Mouse (Mus musculus) adrenal gland, postnatal 25 days (tissue): ENCODE measurements around the gene Dpf3. TPM values are rescaled to one million over a fixed set of nuclear protein-coding genes. Genes with fewer than 3 reads are reported as not detected.
A peak's percentile ranks its signal among the peaks of the same experiment; 100 is the strongest.

ENCODE experiments used
- DNase-seq: peaks from one replicate; pipeline ENCODE4 v3.0.0; 2021; ENCODE audit warnings: mixed read lengths
- total RNA-seq: library from RNA; stranded (reverse); gene quantifications from 2 replicates; pipeline ENCODE4 v1.2.3, GENCODE M21; 2021

The Dpf3 gene
- total RNA-seq, 1 experiment from 2014 or later, result 11.3 TPM

DNA sequence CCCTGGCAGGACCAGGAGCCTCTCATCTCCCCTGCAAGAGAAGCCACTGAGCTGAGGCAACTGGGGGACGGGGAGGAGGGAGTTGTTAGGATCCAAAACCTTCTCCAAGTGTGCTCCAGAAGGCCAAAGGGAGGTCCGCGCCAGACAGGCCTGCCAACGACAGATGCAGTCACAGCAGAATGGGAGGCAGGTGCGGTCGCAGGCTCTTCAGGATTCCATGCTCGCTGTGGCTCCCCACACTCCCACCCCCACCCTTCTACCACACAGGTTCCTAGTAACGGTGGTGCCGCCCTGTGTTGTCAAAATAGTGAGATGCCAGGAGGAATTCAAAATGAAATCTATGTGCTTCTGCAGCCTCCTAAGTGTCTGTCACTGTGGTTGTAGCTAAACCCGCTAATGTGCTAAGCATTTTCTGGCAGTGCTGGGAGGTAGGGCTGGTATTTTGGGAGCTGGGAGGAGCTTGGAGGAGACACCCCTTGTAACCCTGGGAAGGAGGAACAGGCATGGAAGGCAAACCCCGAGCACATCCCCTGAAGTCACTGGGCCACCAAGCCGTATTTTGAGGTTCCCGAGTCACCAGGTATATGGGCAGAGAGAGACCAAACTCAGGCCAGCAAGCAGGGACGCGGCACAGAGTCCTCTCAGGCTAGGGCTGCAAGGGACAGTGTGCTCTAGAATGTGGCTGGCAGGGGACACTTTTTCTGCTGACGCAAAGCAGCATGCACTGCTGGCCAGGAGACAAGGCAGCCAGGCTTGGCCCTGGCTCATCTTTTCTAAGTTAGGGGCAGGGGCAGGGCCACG, 75.6 kb downstream of the Dpf3 start:
- peak; percentile 27 for DNase-seq

DNA sequence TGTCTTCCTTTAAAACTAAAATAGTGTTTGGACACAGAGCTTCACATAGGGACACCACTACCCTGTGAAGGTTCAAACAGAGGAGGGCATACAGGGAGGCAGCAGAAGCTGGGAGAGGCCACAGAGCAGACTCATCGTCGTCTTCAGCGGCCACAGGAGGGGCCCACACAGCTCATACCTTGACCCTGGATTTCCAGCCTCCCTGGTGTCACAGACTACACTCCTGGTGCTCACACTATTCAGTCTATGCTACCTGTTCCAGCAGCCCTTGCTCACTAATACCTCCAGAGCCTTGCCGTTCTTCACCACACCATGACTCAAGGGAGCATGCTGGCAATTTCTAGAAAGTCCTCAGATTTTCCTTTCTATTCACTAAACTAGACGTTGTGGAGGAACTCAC, 76.5 kb downstream of the Dpf3 start:
- no peak for DNase-seq

DNA sequence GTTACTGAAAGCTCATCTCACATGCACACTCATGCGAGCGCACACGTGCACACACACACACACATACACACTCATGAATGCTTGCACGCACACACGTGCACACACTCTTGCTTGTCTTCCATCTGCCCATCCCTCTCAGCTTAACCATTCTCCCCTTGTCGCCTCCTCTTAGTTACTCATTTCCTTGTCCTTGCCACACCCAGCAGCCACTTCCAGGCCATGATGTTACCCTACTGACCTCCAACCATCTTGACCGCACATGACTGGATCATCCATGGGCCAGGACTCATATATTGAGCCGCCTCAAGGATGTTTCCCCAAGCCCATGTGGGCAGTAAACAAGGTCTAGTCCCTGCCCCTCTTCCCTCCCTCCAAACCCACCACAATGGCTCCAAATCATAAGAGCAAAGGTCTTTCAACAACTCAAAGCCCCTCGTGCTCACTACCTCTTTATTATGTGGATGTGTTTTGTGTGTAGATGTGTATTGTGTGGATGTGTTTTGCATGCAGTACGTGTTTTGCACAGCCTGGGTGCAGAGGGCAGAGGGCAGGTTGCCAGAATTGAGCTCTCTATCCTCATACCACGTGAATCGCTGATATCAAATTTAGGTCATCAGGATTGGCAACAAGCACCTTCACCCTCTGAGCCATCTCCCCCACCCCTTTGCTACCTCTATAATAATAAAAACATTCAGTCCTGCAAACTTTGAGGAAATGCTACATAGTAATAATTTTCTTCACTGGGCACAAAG, 82.0 kb downstream of the Dpf3 start:
- no peak for DNase-seq

DNA sequence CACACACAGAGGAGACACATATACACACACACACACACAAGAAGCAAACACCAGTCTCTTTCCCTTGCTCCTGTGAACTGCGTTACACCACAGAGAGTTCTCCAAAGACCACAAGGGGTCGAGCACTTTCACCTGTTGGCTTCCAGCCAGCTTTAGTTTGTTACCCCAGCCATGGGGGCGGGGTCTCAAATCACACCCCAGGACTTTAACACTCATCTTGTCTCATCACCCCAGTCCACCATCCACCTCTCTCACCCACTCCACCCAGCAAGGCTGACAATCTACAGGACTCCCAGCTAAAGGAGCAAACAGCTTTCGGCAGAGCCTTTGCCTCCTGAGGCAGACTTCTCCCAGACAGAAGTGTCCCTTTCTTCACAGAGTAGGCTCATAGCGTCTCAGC, 85.2 kb downstream of the Dpf3 start:
- DNase-seq, result no peak

DNA sequence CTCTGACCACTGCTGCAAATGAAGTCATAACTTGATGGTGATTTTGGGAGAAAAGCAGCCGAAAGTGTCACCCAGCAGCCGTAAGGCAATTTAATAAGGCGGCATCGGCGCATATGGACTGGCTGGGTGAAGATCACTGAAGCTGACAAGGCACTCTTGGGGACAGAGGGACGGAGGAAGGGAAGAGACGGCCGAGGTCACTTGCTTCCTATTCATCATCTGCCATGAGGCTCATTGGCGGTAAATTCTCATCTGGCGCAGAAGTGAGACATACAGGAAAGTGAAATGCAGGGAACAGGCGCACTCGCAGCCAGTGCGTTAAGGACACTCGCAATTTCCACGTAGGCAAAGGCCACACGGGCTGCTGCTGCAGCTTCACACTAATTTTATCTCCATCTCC, 95.5 kb downstream of the Dpf3 start:
- no peak for DNase-seq

DNA sequence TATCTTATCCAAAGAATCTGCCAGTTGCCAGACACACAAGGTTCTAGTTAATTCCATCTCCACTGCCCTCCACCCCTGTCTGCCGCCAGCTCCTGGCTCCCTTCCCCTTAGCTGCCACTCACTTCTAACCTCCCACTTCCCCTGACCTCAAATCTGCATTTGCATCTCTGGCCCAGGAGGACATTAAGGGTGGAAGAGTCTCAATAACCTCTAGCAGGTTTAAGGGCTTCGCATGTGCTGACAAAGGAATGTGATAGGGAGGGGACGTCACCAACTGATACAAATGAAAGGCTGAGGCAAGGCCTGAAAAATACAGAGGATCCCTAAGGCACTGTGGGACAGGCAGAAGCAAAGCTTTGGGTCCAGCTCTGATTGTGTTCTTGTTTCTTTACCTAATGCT, 100.0 kb downstream of the Dpf3 start:
- DNase-seq, result no peak

DNA sequence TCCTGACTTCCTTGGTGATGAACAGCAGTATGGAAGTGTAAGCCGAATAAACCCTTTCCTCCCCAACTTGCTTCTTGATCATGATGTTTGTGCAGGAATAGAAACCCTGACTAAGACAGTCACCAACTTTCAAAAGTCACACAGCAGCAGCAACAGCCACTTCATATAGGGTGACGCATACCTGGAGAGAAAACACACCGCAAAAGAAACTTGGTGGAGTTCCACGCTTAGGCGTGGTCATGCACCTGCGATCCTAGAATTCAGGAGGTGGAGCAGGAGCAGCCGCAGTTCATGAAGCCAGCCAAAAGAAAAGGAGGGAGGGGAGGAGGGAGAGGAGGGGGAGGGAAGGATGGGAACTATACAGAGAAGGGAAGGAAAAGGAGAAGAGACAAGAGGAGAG, 106.4 kb downstream of the Dpf3 start:
- DNase-seq, result no peak

DNA sequence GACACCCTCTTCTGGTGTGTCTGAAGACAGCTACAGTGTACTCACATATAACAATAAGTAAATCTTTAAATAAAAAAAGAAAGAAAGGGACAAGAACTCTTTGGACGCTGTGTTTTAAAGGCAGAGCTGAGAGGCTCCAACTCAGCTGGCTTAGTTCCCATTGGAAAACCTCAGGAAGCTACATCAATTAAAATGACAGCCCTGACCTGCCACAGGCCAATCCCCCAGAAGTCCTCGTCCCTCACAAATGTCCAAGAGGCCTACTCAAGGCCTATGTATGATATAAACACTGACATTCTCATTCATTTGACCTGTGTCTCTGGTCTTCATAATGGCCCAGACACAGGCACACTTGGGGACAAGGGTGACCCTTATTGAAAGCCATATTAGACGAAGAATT, 107.5 kb downstream of the Dpf3 start:
- no peak for DNase-seq

DNA sequence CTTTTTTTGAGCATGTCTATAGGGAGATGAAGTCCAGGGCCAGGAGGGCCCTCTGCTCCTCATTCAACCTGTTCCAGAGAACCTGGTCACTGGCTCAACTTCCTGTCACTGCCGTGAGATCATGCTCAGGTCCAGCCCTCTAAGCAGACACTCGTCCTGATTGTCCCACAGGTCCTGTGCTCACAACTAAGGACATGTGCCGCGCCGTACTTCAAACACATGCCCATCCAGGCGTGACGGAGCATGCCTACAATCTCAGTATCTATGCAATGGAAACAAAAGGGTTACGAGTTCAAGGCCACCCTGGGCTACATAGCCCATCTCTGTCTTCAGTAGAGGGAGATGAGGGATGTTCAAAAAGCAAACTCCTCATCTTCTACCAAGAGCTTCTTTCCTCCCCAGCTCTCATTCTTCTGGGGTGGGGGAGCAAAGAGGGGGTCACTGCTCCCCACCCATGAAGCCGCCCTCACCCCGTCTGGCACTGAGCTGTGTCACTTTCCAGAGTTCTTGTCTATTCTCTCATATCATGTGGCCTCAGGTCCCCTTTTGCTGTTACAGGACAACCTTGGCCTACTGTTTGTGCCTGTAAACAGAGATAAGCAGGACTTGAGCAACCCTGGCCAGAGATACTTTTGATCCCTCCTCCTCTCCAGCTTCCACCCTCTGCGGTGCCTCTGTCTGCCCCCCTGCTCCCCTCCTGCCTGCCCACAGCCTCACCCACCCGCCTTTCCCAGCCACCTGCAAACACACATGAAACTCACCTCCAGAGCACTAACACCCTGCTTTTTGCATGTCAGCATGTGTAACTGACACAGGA, 112.3 kb downstream of the Dpf3 start:
- DNase-seq, result peak; percentile 23

DNA sequence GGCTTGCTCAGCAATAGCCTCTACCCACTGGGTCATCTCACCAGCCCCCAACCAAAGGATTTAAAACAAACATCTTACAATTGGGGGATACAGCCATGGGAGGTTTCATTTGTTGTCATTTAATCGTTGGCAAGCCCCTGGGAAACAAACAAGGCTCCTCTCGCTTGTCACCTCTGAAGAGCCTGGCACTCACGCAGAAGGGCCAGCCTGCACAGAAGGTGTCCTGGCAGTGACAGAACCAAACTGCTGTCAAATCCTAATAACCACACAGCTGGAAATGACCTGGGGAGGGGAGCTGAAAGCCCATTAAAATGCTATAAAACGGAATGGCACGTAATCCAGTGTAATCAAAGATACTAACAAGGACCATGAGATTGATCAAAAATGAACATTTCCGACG, 114.4 kb downstream of the Dpf3 start:
- DNase-seq, result no peak

DNA sequence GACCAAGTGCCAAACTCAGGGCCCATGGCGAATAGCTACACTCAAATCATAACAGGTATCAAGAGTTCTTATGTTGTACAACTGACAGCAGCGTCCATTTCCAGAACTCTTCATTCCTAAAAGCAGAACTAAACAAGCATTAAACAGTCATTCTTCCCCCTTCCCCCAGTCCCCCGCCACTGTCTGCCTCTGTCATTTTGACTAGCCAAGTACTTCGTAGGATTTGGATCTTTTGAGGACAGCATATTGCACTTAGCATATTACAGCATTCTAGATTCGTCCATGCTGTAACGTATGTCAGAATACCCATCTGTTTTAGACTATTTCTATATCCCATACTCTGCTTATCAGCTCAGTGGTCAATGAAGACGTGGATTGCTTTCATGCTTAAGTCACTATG, 115.2 kb downstream of the Dpf3 start:
- DNase-seq, result no peak

DNA sequence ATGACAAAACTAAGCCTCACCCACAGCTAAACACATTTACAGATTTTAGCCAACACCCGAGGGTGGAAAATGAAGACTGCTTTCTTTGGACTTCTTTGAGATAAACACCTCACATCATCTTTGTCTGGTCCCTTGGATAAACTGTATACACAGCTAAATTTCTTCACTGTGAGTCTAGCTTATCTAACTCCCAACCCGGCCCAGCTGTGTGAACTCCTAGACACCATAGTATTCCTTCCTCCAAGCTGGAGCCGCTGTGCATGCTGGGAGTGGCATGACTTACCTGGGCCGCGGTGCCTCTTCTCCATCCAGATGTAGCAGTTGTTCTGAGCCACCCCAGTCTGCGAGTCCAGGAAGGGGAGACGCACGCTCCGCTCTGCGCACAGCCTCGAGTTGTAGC, 117.3 kb downstream of the Dpf3 start:
- no peak for DNase-seq

DNA sequence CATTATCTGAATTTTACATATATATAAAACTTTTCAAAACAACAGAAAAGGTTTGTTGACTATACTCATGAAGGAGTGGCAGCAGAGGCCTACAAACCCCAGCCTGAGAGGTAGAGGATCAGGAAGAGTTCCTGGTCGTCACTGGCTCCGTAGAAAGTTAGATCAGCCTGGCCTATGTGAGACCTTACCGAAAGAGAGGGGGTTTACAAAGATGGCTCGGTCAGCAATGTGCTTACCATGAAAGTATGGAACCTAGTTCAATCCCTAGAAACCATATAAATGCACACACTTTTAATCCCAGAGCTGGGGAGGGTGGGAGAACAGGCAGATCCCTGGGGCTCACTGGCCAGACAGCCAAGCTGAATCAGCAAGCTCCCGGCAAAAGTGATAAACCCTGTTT, 118.1 kb downstream of the Dpf3 start:
- no peak for DNase-seq

DNA sequence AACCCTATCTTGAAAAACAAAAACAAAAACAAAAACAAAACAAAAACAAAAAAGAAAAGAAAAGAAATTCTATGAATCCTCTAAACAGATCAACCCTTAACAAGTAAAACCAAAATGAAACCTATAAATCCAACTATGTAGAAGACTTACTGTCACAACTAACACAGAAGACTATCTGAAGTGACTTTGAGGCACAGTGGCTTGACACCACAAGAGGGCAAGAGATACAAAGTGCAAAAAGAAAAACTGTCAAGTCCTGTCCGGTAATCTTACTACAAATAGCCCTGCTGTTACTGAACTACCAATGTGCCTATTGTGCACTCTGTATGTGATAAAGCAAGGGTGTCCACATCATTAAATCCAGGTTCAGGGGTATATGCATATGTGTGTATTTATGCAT, 120.0 kb downstream of the Dpf3 start:
- DNase-seq, result no peak

DNA sequence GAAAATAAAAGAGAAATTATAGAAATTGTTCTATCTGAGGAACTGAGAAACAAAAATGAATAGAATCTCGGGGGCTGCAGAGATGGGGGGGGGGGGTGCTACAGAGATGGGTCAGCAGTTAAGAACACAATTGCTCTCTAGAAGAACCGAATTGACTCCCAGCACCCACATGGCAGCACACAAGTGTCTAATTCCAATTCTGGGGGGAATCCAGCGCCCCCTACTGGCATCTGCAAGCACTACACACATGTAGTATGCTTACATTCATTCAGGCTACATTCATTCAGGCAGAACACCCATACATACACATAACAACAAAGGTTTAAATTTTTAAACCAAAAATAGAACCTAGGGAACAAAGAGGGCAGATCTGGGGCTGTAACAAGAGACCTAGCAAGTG, 122.7 kb downstream of the Dpf3 start:
- no peak for DNase-seq

DNA sequence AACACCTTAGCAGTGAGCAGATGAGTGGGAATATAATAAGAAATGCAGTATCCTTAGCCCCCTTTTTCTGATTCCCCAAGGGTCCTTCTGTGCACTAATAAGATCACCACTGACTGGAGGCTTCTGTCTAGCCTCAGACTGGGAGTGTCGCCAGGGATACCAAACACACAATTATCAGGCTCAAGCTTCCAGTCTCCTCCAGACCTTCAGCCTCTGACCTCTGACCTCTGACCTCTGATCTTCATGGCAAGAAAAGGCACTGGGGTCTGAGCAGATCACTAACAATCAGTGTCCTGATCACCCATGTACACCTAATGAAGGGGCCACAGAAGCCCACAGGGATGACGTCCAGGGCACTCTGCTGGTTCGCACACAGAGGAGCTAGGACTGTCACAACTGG, 125.7 kb downstream of the Dpf3 start:
- DNase-seq, result no peak

DNA sequence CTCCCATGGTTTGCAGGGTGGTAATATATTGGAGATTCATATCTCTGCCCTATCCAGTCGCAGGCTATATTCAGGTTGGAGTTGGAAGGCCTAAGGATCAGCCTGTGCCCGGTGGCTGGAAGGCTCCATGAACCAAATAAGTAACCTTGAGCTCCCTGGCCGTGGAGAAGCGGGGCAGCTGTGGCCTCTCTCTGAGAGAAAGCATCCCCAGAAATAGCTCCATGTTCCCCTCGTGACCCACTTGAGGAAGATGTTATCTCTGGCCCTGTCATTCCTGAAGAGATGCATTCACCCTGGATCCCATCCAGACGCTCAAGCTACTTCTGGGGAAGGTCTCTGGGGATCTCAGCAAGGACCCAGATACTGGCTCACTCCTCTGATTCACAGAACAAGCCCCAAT, 134.9 kb downstream of the Dpf3 start:
- no peak for DNase-seq

DNA sequence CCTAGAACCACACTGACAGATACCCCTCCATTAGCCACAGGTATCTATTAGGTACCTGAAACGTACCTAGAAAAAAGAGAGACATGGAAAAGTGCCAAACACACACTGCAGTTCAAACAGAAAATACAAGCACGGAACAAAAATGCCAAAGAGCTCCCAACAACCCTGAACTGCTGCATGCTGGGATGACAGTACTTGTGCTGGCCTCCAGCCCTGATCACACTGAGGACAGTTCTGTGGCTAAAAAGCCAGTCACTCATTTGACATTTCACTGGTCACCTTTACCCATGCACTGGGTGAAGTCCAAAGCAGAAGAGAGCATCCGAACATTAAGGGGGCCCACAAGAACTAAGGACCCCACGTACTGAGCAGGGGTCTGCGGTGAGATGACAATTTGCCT, 137.8 kb downstream of the Dpf3 start:
- DNase-seq, result no peak

DNA sequence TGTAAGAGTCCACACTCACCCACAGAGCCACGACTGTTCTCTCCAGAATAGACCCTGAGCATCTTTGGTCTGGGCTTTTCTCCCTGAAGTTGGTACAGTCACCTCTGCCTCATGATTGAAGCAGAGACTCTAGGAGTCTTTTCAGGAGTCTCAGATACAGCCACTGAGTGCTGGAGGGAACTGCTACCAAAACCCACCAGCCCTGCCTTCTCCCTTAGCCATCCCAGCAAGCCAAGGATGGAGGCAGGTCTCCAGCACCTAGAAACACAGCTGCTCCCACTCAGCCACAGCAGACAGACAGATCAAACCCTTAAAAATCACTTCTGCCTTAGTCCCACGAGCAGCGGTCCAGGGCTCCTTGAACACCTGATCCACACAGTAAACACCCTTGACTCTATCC, 139.3 kb downstream of the Dpf3 start:
- DNase-seq, result no peak

DNA sequence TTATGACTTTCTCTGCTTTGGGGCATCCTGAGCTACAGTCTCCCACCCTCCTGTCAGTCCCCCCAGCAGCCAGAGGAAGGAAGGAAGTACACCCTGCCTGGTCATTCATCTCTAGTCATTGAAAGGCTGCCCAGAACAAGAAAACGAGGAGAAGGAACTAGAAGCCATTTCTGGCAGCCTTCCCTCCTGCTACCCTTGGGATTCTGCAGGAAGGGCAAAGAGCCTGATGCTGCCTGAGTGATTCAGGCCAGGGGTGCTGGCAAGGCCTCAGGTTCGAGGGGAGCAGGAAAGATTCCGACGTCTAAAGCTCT, 144.7 kb downstream of the Dpf3 start:
- DNase-seq, result peak; percentile 58

DNA sequence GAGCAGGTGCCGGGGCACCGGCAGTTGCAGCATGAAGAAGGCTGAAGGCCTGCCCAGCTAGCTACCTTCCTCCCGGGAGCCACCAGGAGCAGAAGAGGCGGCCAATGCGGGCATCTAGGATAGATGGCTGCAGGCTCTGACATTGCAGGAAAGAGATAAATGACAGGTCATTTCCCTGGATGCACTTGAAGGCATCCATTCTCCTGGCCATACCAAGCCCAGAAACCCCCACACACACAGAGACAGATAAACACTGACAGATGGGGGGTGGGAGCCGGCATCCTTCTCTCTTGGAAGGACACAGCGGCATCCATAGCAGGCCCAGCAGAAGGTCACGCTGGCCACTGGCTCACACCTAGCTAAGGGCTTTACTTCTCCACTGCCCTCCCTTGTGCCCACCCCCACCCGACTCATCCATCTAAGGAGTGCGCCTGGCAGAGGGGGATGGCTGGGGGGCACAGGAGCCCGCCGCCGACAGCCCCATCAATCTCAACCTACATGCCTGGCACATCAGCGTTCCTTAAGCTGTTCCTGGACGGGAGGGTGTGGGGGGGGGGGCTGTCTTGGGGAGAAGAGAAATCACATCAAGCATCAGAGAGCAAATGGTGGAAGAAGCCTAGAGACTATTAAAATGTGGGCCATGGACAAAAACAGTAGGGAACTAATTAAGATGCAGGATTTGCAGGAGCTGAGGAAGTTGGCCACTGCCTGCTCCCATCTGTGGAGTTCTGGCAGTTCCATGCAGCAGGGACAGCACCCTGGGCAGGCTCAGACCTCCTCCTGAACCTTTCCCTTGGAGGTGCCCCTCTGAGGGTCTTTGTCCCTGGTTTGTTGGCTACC, 145.3 kb downstream of the Dpf3 start:
- no peak for DNase-seq

DNA sequence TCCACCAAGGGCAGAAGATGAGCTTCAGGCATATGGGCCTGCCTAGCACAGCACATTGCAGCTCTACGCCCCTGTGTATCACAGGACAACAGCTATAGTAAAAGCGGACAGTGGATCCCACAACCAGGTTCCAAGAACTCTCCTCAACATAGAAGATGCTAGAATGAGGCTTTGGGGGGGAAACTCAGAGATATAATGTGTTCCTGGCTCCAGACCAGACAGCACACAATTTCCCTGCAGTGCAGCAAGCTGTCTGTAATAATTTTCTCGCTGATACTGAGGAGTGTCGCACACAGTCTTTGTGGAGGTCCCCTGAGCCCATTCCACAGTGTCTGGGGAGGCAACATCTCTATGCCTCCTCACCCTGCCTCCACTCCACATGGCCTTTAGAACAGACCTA, 146.6 kb downstream of the Dpf3 start:
- DNase-seq, result no peak
